Mouse (Mus musculus): Measurements from ENCODE around the gene Tsga13. TPM values are rescaled to one million over a fixed set of nuclear protein-coding genes. Genes with fewer than 3 reads are reported as not detected.

Gene Tsga13
- polyA plus RNA-seq, 1 experiment from 2014 or later = 0.32 TPM

DNA sequence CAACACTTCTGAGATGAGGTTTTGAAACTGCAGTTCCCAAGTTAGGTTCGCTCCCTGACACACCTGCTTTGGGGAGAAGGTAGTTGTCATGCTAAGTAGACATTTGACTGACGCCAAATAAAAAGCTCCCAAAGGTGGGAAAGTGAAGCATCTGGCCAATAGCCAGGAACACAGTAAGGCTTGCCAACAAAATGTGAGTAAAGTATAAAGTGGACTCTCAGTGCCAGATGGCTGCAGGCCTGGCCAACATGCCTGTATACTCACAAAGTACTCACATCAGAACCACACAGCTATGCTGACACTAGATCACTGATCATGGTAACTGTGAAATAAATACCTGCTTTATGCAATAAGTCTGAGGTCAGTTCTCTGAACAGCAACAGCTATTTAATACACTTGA is 65.6 kb downstream of the Tsga13 start:
- no peak overlapping the region for H3K9ac ChIP-seq
- WGBS = 68% methylated on average over 2 of the region's 2 CpGs
- no peaks in the 10 kb centered on the region for H3K27me3 ChIP-seq
- no peak overlapping the region for H3K4me3 ChIP-seq (replicated peaks)
- H3K4me1 ChIP-seq = no peaks in the 10 kb centered on the region
- no peak overlapping the region for H3K4me2 ChIP-seq
- no peak for ATAC-seq (replicated peaks; ENCODE audit: low FRiP score)
- peaks cover 12% of the 10 kb centered on the region for H3K36me3 ChIP-seq
- H3K27ac ChIP-seq = no peak overlapping the region
- H3K9me3 ChIP-seq (replicated peaks) = no peaks in the 10 kb centered on the region

Other genes with a start within 250 kb of the Tsga13 start
- gene Cep41, start 221.8 kb downstream of the Tsga13 start, polyA plus RNA-seq (2015; fragmentation: Nextera tagmentation; extraction: Ambion mirVana) = 23.5 and 24.9 TPM in 2 replicates
- 2,036 and 2,131 TPM in 2 replicates for gene Mest, start 192.0 kb downstream of the Tsga13 start, polyA plus RNA-seq (2015; fragmentation: Nextera tagmentation; extraction: Ambion mirVana)
- 24.6 and 26.2 TPM in 2 replicates for gene Copg2, start 18.8 kb downstream of the Tsga13 start, polyA plus RNA-seq (2015; fragmentation: Nextera tagmentation; extraction: Ambion mirVana)
- gene Klf14, start 43.5 kb upstream of the Tsga13 start, polyA plus RNA-seq (2015; fragmentation: Nextera tagmentation; extraction: Ambion mirVana) = 3.9 and 5.3 TPM in 2 replicates